Mouse (Mus musculus) Patski (cell line): ENCODE measurements at regions not wholly inside any gene's neighbourhood (a gene's known extent, or its start where the extent isn't known, plus 50 kb on each side); places are given as distances from the start of the nearest gene placed in this dataset.

Experiments used
- ATAC-seq: fragments of 100-300 bp; one replicate; pipeline ENCODE4 v1.8.0; 2021
- CTCF ChIA-PET: fragments of 350-600 bp; sonication (Branson Sonifier 250); formaldehyde crosslinking; loops from one replicate; lab custom pipeline; 2022; ENCODE audit warnings: inconsistent platforms; lab: Charles Lee
- POLR2A ChIA-PET: fragments of 350-600 bp; sonication (Branson Sonifier 250); formaldehyde crosslinking; loops from one replicate; lab custom pipeline; 2022; ENCODE audit warnings: antibody characterized with exemption, inconsistent platforms; lab: Charles Lee
- DNase-seq: peaks from one replicate; pipeline ENCODE4 v3.0.0-alpha.2; 2011; ENCODE audit warnings: low read depth, low spot score
- H3K27me3 ChIP-seq: fragments of 371-371 bp; one replicate; pipeline ENCODE4 v1.5.1; 2021
- CTCF ChIP-seq: fragments of 100-300 bp; IDR thresholded peaks from one replicate; pipeline ENCODE4 v1.5.1; 2021
- in situ Hi-C: fragments of 300-500 bp; cut with MboI; formaldehyde crosslinking; loops from 3 replicates; pipeline ENCODE4 v1.11.1; 2018; ENCODE audit warnings: low pct_unique_long_range_greater_than_20kb, mixed read lengths

DNA sequence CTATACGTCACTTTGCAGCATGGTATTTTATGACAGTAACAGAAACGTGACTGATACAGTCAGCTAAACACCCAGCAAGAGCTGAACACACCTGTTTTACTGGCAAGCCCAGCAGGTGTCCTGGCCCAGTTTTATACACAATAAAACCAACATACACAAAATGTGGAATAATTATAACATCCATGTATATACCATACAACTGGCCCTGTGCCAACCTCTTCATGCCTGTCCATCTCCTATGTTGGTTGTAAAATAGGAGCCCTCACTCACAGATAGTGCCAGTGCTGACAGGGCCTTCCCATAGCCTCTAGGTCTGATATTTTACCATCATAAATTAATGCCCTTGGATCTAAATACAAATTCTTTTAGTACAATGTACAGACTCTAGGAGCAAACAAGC is 68.6 kb upstream of the Lmcd1 start:
- ChIA-PET CTCF (interaction anchor here (0.9 to 1.4 kb wide), 2 partner anchors 157 to 169 kb away, joined by 4 read pairs; no protein-coding TSS in a partner anchor), POLR2A (no interaction called here)
- H3K27me3 ChIP-seq, result peaks cover 4% of the 10 kb centered on the region
- in situ Hi-C loops, result loop anchor here (25.0 kb wide), 1 partner anchor 482 kb away; the partner anchor contains the start of gene Rad18
- TF ChIP-seq CTCF, result no peak
- no peak for ATAC-seq
- no peak for DNase-seq

DNA sequence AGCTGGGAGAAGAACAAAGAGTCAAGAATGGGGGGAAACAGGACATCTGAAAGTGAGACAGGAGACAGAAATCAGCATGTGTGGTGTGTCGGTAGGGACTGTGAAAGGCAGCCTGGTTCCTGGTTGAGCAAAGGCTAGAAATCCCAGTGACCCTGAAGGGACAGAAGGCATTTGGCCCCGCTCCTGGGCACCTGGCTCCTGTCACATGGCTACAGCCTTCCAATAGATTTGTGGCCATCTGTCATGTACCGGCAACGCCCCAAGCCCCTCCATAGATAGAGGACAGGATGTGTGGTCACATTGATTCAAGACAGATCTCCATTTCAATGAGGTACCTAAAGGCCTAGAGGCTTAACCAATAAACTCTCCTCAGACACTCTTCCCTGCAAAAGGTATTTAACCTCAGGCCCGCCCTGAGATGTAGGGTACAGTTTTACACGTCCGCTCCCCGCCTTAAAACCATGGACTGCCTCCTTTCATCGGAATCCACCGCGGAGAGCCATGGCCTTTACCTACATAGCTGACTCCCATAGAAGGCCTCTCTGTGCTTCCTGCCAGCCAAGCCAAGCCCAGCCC is 68.0 kb upstream of the Lmcd1 start:
- TF ChIP-seq CTCF, result no peak
- in situ Hi-C loops, result loop anchor here (25.0 kb wide), 1 partner anchor 482 kb away; the partner anchor contains the start of gene Rad18
- ATAC-seq (no peak), DNase-seq (no peak)
- ChIA-PET CTCF (interaction anchor here (0.9 to 2.9 kb wide), 4 partner anchors 8 to 168 kb away, joined by 4 to 17 read pairs (median 4); no protein-coding TSS in a partner anchor), POLR2A (no interaction called here)
- H3K27me3 ChIP-seq, result no peaks in the 10 kb centered on the region

DNA sequence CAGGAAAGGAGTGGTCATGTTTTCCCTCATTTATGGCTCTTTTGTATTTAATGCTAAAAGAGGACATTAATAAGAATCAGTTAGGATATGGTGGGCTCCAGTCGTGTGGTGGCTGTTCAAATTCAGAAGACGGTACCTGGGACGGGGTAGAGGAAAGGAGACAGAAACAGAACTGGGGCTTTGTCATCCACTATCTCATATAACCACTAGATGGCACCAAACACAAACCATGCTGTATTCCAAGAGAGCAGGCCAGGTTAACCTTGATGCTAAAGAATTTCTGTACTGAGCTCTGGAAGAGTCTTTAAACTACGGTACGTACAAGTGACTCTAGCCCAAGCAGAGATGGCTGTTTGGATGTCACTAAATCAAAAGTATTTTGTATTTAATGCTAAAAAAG is 66.3 kb upstream of the Lmcd1 start:
- H3K27me3 ChIP-seq, result no peaks in the 10 kb centered on the region
- DNase-seq (no peak), ATAC-seq (no peak)
- CTCF ChIA-PET, result interaction anchor here (0.8 to 2.9 kb wide), 6 partner anchors 10 to 167 kb away, joined by 3 to 17 read pairs (median 4); no protein-coding TSS in a partner anchor
- POLR2A ChIA-PET, result no interaction called here
- in situ Hi-C loops, result loop anchor here (25.0 kb wide), 1 partner anchor 480 kb away; the partner anchor contains the start of gene Rad18
- peak; percentile 71 for TF ChIP-seq CTCF

DNA sequence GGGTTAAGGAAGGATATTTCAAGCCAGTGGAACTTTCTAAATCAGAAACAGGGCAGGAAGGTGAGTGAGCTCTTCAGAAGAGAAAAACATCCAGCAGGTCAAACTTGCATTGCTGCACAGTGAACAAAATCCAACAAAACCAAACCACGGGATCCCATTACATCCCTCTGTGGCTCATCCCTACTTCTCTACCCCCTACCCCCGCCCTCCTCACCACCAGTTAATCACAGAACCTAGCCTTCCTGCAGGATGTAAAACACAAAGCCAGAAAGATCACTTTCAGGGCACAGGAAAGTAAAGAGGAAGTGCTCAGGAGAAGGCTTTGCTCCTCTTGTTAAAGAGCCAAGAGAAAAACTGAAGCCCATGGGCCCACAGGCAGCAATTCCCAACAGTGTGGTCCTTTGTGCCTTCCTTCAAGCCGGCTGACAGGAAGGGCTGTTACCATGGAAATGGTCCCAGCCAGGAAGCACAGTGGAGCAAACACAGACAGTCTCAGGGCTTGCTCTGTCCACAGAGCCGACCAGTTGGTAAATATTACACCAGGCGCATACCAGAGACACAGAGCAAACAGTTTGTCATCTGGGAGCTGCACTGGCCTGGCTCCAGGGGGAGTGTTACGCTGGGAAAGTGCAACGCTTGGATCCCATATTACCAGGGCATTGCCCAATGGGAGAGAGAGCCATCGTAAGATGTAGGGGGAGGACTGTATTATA is 63.2 kb upstream of the Lmcd1 start:
- CTCF ChIA-PET, result interaction anchor here (0.9 to 3.2 kb wide), 13 partner anchors 13 to 164 kb away, joined by 3 to 19 read pairs (median 3); no protein-coding TSS in a partner anchor
- ATAC-seq, result peak; percentile 98
- DNase-seq, result peak; percentile 93
- POLR2A ChIA-PET, result interaction anchor here (0.6 to 1.3 kb wide), 2 partner anchors 71 to 152 kb away, joined by 3 read pairs; no protein-coding TSS in a partner anchor
- no peaks in the 10 kb centered on the region for H3K27me3 ChIP-seq
- TF ChIP-seq CTCF, result peak; percentile 57
- in situ Hi-C loops, result loop anchor here (5.0 to 25.0 kb wide), 4 partner anchors 37 to 477 kb away; partner anchors contain the start of gene Rad18

DNA sequence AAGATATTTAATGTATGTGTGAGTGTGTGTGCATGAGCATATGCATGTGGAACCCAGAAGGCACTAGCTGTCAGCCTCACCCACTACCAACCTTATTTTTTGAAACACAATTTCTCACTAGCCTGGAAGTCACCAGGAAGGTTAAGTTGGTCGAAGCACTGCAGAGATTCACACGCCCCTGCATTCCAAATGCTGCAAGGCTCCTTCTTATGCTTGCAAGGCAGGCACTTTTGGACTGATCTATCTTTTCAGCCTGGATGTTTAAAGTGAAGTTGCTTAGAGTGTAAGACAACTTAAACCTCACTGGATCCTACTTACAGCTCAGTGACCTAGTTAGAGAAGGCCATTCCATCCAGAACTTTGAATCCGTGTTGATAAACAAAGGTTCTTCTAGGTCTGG is 56.7 kb upstream of the Lmcd1 start:
- no peak for TF ChIP-seq CTCF
- ChIA-PET CTCF (interaction anchor here (1.0 to 3.5 kb wide), 2 partner anchors 11 to 58 kb away, joined by 3 to 11 read pairs; no protein-coding TSS in a partner anchor), POLR2A (interaction anchor here (0.9 kb wide), 1 partner anchor 39 kb away, joined by 3 read pairs; no protein-coding TSS in a partner anchor)
- DNase-seq (no peak), ATAC-seq (no peak)
- H3K27me3 ChIP-seq, result no peaks in the 10 kb centered on the region
- in situ Hi-C loops, result loop anchor here (25.0 kb wide), 1 partner anchor 470 kb away; the partner anchor contains the start of gene Rad18

DNA sequence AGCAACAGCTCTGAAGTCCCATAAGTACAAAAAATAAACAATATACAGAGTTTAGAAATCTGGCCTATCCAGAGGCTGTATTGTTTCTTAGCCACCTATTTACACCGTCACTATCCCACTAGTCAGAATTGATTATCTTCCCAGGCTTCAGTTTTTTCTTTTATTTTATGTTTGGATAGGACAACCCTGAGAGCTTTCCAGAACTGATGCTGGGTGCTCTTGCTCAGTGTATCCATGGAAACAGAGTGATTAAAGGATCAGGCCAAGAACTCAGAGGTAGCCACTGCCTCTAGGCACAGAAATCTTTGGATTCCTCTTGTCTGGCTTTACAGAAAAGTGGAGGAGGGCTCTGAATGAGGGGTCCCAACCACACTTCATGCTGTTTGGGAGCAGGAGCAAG is 55.3 kb upstream of the Lmcd1 start:
- POLR2A ChIA-PET, result no interaction called here
- DNase-seq (no peak), ATAC-seq (no peak)
- CTCF ChIA-PET, result interaction anchor here (1.2 to 3.5 kb wide), 3 partner anchors 10 to 46 kb away, joined by 3 to 11 read pairs (median 5); no protein-coding TSS in a partner anchor
- in situ Hi-C loops, result loop anchor here (25.0 kb wide), 1 partner anchor 469 kb away; the partner anchor contains the start of gene Rad18
- H3K27me3 ChIP-seq, result no peaks in the 10 kb centered on the region
- TF ChIP-seq CTCF, result no peak

DNA sequence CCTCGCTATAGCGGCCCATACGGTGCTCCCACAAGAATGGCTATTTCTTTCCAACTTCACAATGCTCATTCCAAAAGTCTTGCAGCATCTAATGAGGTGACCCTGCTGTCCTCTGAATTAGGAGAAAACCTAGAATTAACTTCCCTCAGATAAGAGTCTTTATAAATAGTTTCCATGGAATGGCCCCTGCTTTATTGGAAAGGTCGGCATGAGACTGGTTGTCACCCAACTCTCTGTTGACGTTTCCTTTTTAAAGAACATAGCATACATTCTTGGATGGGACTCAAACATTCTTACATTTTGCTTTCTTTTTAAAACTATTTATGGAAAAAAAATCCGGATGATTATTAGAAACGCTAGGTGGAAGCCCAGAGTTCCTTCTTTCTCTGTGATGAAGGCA is 53.9 kb upstream of the Lmcd1 start:
- no peak for TF ChIP-seq CTCF

DNA sequence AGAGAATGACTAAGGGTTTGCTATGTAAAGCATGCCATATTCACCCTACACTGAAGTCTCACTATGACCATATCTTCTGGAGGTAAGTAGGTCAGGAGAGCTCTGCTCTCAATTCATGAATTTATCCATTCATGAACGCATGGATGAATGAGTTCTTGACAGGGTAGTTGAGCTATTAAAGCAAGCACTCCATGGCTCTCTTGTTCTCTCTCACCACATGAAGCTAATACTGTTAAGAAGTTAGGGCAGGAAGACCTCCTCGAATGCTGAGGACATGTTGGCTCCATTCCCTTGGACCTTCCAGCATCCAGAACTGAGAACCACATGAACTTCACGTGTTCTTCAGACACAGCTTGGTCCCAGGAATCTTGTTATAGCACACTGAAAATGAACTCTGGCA is 53.4 kb upstream of the Lmcd1 start:
- CTCF ChIA-PET, result interaction anchor here (0.7 to 2.0 kb wide), 3 partner anchors 9 to 138 kb away, joined by 3 to 6 read pairs (median 5); no protein-coding TSS in a partner anchor
- H3K27me3 ChIP-seq, result no peaks in the 10 kb centered on the region
- in situ Hi-C loops, result loop anchor here (25.0 kb wide), 1 partner anchor 467 kb away; the partner anchor contains the start of gene Rad18
- ATAC-seq (no peak), DNase-seq (no peak)
- no peak for TF ChIP-seq CTCF
- POLR2A ChIA-PET, result no interaction called here

More for the DNA sequence above, 53.9 kb upstream of the Lmcd1 start:
- ATAC-seq (no peak), DNase-seq (no peak)
- no peaks in the 10 kb centered on the region for H3K27me3 ChIP-seq
- in situ Hi-C loops, result loop anchor here (25.0 kb wide), 1 partner anchor 468 kb away; the partner anchor contains the start of gene Rad18
- ChIA-PET CTCF (interaction anchor here (1.1 to 2.0 kb wide), 2 partner anchors 10 to 45 kb away, joined by 5 to 6 read pairs; no protein-coding TSS in a partner anchor), POLR2A (no interaction called here)

DNA sequence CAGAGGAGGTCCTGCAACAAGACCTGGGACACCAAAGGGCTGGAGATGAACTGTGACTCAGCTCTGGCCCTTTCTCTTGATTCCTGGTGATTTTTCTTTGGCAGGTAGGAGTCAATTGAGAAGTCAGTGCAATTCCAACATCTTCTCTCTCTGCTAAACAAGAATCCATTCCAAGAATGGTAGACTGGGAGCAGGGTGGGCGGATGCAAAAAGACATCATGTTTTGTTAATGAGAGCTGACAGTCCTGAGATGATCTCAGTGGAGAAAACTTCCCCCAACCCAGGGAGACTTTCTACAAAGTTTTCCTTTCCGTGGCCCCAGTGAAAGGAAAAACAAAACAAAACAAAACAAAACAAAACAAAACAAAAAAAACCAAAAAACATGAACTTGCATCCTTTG is 52.2 kb upstream of the Lmcd1 start:
- no peaks in the 10 kb centered on the region for H3K27me3 ChIP-seq
- CTCF ChIA-PET, result no interaction called here
- DNase-seq, result no peak
- in situ Hi-C loops, result loop anchor here (25.0 kb wide), 1 partner anchor 466 kb away; the partner anchor contains the start of gene Rad18
- ATAC-seq, result no peak
- no peak for TF ChIP-seq CTCF
- POLR2A ChIA-PET, result no interaction called here

DNA sequence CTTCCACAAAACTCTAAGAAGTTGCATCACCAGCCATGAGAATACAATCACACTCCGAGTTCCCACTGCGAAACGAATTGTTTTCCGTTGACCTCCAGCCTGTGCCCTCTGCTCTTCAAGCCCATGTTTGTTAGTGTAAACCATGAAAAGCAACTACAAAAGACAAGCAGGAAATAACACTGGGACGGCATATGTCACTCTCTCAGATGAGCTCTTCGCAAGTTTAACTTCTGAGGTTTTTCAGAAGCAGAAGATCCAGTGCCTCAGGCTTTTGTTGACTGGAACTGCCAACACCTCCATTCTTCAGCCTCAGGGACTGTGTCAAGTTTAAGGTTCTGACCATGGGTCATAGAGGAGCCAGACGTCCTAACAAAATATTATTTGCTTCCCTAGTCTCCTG is 50.2 kb upstream of the Lmcd1 start:
- CTCF ChIA-PET, result interaction anchor here (1.1 kb wide), 1 partner anchor 22 kb away, joined by 3 read pairs; no protein-coding TSS in a partner anchor
- no peak for ATAC-seq
- no peak for DNase-seq
- in situ Hi-C loops, result loop anchor here (25.0 kb wide), 1 partner anchor 464 kb away; the partner anchor contains the start of gene Rad18
- no peak for TF ChIP-seq CTCF
- no peaks in the 10 kb centered on the region for H3K27me3 ChIP-seq
- POLR2A ChIA-PET, result interaction anchor here (0.8 kb wide), 1 partner anchor 10 kb away, joined by 3 read pairs; no protein-coding TSS in a partner anchor
